Mouse (Mus musculus): ENCODE data around the gene Olfr281. TPM values are rescaled to one million over a fixed set of nuclear protein-coding genes. Genes with fewer than 3 reads are reported as not detected.
"Not testable (repeated sequence)": the region's sequence is repeated elsewhere in the genome, so short reads cannot be mapped to it uniquely, and the experiment has no call there.

Gene Olfr281
- polyA plus RNA-seq (2015; fragmentation: Nextera tagmentation; extraction: Ambion mirVana), result not detected in 2 replicates

GRCm38 (mm10) chr15:98452288-98452687, at the start of gene Olfr281:
TSS of gene Olfr281 (plus strand) at chr15:98452588.
- H3K27me3 ChIP-seq (ENCODE audit: control insufficient read depth, insufficient read depth, low read length), result no peaks in the 10 kb centered on the region
- H3K9me3 ChIP-seq (replicated peaks; ENCODE audit: control insufficient read depth, low read length), result no peaks in the 10 kb centered on the region
- no peak within 1 kb of the TSS for H3K9ac ChIP-seq (ENCODE audit: low read length)
- WGBS, result 86% methylated on average over 7 of the region's 7 CpGs
- no peak within 1 kb of the TSS for H3K27ac ChIP-seq (ENCODE audit: low read length)
- no peak within 1 kb of the TSS for H3K4me2 ChIP-seq (ENCODE audit: low read depth, low read length)
- no peak within 1 kb of the TSS for H3K4me3 ChIP-seq (replicated peaks; ENCODE audit: low read length)
- no peak for ATAC-seq (ENCODE audit: insufficient read depth, low FRiP score)
- no peaks in the 10 kb centered on the region for H3K4me1 ChIP-seq (ENCODE audit: control insufficient read depth, insufficient read depth, low read length)
- H3K36me3 ChIP-seq (ENCODE audit: control insufficient read depth, insufficient read depth, low read length), result no peaks in the 10 kb centered on the region

GRCm38 (mm10) chr15:98408406-98409060, 43.9 kb upstream of the Olfr281 start:
- no peak overlapping the region for H3K4me2 ChIP-seq (ENCODE audit: low read depth, low read length)
- no peaks in the 10 kb centered on the region for H3K27me3 ChIP-seq (ENCODE audit: control insufficient read depth, insufficient read depth, low read length)
- no peaks in the 10 kb centered on the region for H3K4me1 ChIP-seq (ENCODE audit: control insufficient read depth, insufficient read depth, low read length)
- H3K9ac ChIP-seq (ENCODE audit: low read length), result no peak overlapping the region
- no peak overlapping the region for H3K4me3 ChIP-seq (replicated peaks; ENCODE audit: low read length)
- no peak overlapping the region for H3K27ac ChIP-seq (ENCODE audit: low read length)
- no peaks in the 10 kb centered on the region for H3K36me3 ChIP-seq (ENCODE audit: control insufficient read depth, insufficient read depth, low read length)
- WGBS, result 70% methylated on average over 17 of the region's 17 CpGs
- no peaks in the 10 kb centered on the region for H3K9me3 ChIP-seq (replicated peaks; ENCODE audit: control insufficient read depth, low read length)
- no peak for ATAC-seq (ENCODE audit: insufficient read depth, low FRiP score)

GRCm38 (mm10) chr15:98409635-98410034, 42.8 kb upstream of the Olfr281 start:
- no peak overlapping the region for H3K4me3 ChIP-seq (replicated peaks; ENCODE audit: low read length)
- no peak overlapping the region for H3K4me2 ChIP-seq (ENCODE audit: low read depth, low read length)
- H3K27me3 ChIP-seq (ENCODE audit: control insufficient read depth, insufficient read depth, low read length), result no peaks in the 10 kb centered on the region
- H3K4me1 ChIP-seq (ENCODE audit: control insufficient read depth, insufficient read depth, low read length), result no peaks in the 10 kb centered on the region
- no peaks in the 10 kb centered on the region for H3K36me3 ChIP-seq (ENCODE audit: control insufficient read depth, insufficient read depth, low read length)
- no peaks in the 10 kb centered on the region for H3K9me3 ChIP-seq (replicated peaks; ENCODE audit: control insufficient read depth, low read length)
- H3K27ac ChIP-seq (ENCODE audit: low read length), result no peak overlapping the region
- WGBS, result 81% methylated on average over 2 of the region's 2 CpGs
- ATAC-seq (ENCODE audit: insufficient read depth, low FRiP score), result no peak
- no peak overlapping the region for H3K9ac ChIP-seq (ENCODE audit: low read length)

- no peak overlapping the region for H3K4me3 ChIP-seq (replicated peaks; ENCODE audit: low read length)
- H3K27ac ChIP-seq (ENCODE audit: low read length), result no peak overlapping the region
- H3K9me3 ChIP-seq (replicated peaks; ENCODE audit: control insufficient read depth, low read length), result no peaks in the 10 kb centered on the region
- H3K4me2 ChIP-seq (ENCODE audit: low read depth, low read length), result no peak overlapping the region
- H3K27me3 ChIP-seq (ENCODE audit: control insufficient read depth, insufficient read depth, low read length), result no peaks in the 10 kb centered on the region
- H3K9ac ChIP-seq (ENCODE audit: low read length), result no peak overlapping the region
- H3K36me3 ChIP-seq (ENCODE audit: control insufficient read depth, insufficient read depth, low read length), result no peaks in the 10 kb centered on the region
- no peaks in the 10 kb centered on the region for H3K4me1 ChIP-seq (ENCODE audit: control insufficient read depth, insufficient read depth, low read length)
- no peak for ATAC-seq (ENCODE audit: insufficient read depth, low FRiP score)
- 92% methylated on average over 9 of the region's 9 CpGs for WGBS
These were observed 42.1 kb upstream of the Olfr281 start for GRCm38 (mm10) chr15:98410249-98410648.

- Histone ChIP-seq H3K9me3 (replicated peaks; ENCODE audit: control insufficient read depth, low read length) (no peaks in the 10 kb centered on the region), H3K27me3 (ENCODE audit: control insufficient read depth, insufficient read depth, low read length) (no peaks in the 10 kb centered on the region), H3K9ac (ENCODE audit: low read length) (no peak overlapping the region), H3K4me2 (ENCODE audit: low read depth, low read length) (no peak overlapping the region), H3K27ac (ENCODE audit: low read length) (no peak overlapping the region), H3K4me3 (replicated peaks; ENCODE audit: low read length) (no peak overlapping the region), H3K36me3 (ENCODE audit: control insufficient read depth, insufficient read depth, low read length) (no peaks in the 10 kb centered on the region), H3K4me1 (ENCODE audit: control insufficient read depth, insufficient read depth, low read length) (no peaks in the 10 kb centered on the region)
- ATAC-seq (ENCODE audit: insufficient read depth, low FRiP score), result no peak
- WGBS, result 78% methylated on average over 4 of the region's 4 CpGs
These were observed 36.4 kb upstream of the Olfr281 start for GRCm38 (mm10) chr15:98415996-98416395.

- H3K27ac ChIP-seq (ENCODE audit: low read length); H3K4me1 ChIP-seq (ENCODE audit: control insufficient read depth, insufficient read depth, low read length): not testable (repeated sequence)
These were observed 35.6 kb upstream of the Olfr281 start for GRCm38 (mm10) chr15:98416802-98417201.

GRCm38 (mm10) chr15:98417285-98417684, 35.1 kb upstream of the Olfr281 start:
- not testable (repeated sequence) for H3K4me2 ChIP-seq (ENCODE audit: low read depth, low read length); H3K27ac ChIP-seq (ENCODE audit: low read length); H3K4me1 ChIP-seq (ENCODE audit: control insufficient read depth, insufficient read depth, low read length); H3K27me3 ChIP-seq (ENCODE audit: control insufficient read depth, insufficient read depth, low read length); H3K36me3 ChIP-seq (ENCODE audit: control insufficient read depth, insufficient read depth, low read length); H3K4me3 ChIP-seq (replicated peaks; ENCODE audit: low read length); ATAC-seq (ENCODE audit: insufficient read depth, low FRiP score); H3K9ac ChIP-seq (ENCODE audit: low read length); H3K9me3 ChIP-seq (replicated peaks; ENCODE audit: control insufficient read depth, low read length)
- WGBS, result 12% methylated on average over 2 of the region's 3 CpGs

More at GRCm38 (mm10) chr15:98416802-98417201, 35.6 kb upstream of the Olfr281 start:
- not testable (repeated sequence) for H3K27me3 ChIP-seq (ENCODE audit: control insufficient read depth, insufficient read depth, low read length); H3K4me2 ChIP-seq (ENCODE audit: low read depth, low read length); H3K9ac ChIP-seq (ENCODE audit: low read length); H3K36me3 ChIP-seq (ENCODE audit: control insufficient read depth, insufficient read depth, low read length); ATAC-seq (ENCODE audit: insufficient read depth, low FRiP score); H3K9me3 ChIP-seq (replicated peaks; ENCODE audit: control insufficient read depth, low read length); H3K4me3 ChIP-seq (replicated peaks; ENCODE audit: low read length)

- no peak overlapping the region for H3K4me2 ChIP-seq (ENCODE audit: low read depth, low read length)
- H3K9ac ChIP-seq (ENCODE audit: low read length), result no peak overlapping the region
- ATAC-seq (ENCODE audit: insufficient read depth, low FRiP score), result no peak
- H3K27me3 ChIP-seq (ENCODE audit: control insufficient read depth, insufficient read depth, low read length), result no peaks in the 10 kb centered on the region
- 71% methylated on average over 7 of the region's 7 CpGs for WGBS
- H3K36me3 ChIP-seq (ENCODE audit: control insufficient read depth, insufficient read depth, low read length), result no peaks in the 10 kb centered on the region
- H3K4me3 ChIP-seq (replicated peaks; ENCODE audit: low read length), result no peak overlapping the region
- H3K4me1 ChIP-seq (ENCODE audit: control insufficient read depth, insufficient read depth, low read length), result no peaks in the 10 kb centered on the region
- no peak overlapping the region for H3K27ac ChIP-seq (ENCODE audit: low read length)
- no peaks in the 10 kb centered on the region for H3K9me3 ChIP-seq (replicated peaks; ENCODE audit: control insufficient read depth, low read length)
These were observed 34.3 kb upstream of the Olfr281 start for GRCm38 (mm10) chr15:98418096-98418495.

GRCm38 (mm10) chr15:98420897-98421296, 31.5 kb upstream of the Olfr281 start:
- 65% methylated on average over 4 of the region's 4 CpGs for WGBS
- Histone ChIP-seq H3K9ac (ENCODE audit: low read length) (no peak overlapping the region), H3K9me3 (replicated peaks; ENCODE audit: control insufficient read depth, low read length) (no peaks in the 10 kb centered on the region), H3K27ac (ENCODE audit: low read length) (no peak overlapping the region), H3K4me2 (ENCODE audit: low read depth, low read length) (no peak overlapping the region), H3K4me1 (ENCODE audit: control insufficient read depth, insufficient read depth, low read length) (no peaks in the 10 kb centered on the region), H3K4me3 (replicated peaks; ENCODE audit: low read length) (no peak overlapping the region), H3K36me3 (ENCODE audit: control insufficient read depth, insufficient read depth, low read length) (no peaks in the 10 kb centered on the region), H3K27me3 (ENCODE audit: control insufficient read depth, insufficient read depth, low read length) (no peaks in the 10 kb centered on the region)
- no peak for ATAC-seq (ENCODE audit: insufficient read depth, low FRiP score)
